Mouse (Mus musculus): Measurements from ENCODE around the gene Myrip. TPM values are rescaled to one million over a fixed set of nuclear protein-coding genes. Genes with fewer than 3 reads are reported as not detected.
"Not testable (repeated sequence)": the region's sequence is repeated elsewhere in the genome, so short reads cannot be mapped to it uniquely, and the experiment has no call there.

The Myrip gene
- 0.89 and 1.3 TPM in 2 replicates for polyA plus RNA-seq (2015; fragmentation: Nextera tagmentation; extraction: Ambion mirVana)

GRCm38 (mm10) chr9:120301213-120301612 lies at the start of gene Myrip:
TSS of gene Myrip (plus strand) at chr9:120301513.
- H3K4me3 ChIP-seq (replicated peaks); H3K9me3 ChIP-seq; H3K4me2 ChIP-seq (replicated peaks); ATAC-seq; H3K36me3 ChIP-seq; H3K9ac ChIP-seq; H3K27ac ChIP-seq: not testable (repeated sequence)
- 92% methylated on average over 1 of the region's 1 CpGs for WGBS
- Histone ChIP-seq H3K27me3 (replicated peaks) (peaks cover 35% of the 10 kb centered on the region), H3K4me1 (replicated peaks) (peaks cover 16% of the 10 kb centered on the region)

- H3K4me2 ChIP-seq (replicated peaks) = no peak overlapping the region
- H3K9ac ChIP-seq = no peak overlapping the region
- no peak overlapping the region for H3K27ac ChIP-seq
- no peak overlapping the region for H3K4me3 ChIP-seq (replicated peaks)
- no peaks in the 10 kb centered on the region for H3K36me3 ChIP-seq
- WGBS = 59% methylated on average over 8 of the region's 8 CpGs
- H3K27me3 ChIP-seq (replicated peaks) = no peaks in the 10 kb centered on the region
- no peaks in the 10 kb centered on the region for H3K4me1 ChIP-seq (replicated peaks)
- ATAC-seq = no peak
- no peaks in the 10 kb centered on the region for H3K9me3 ChIP-seq
Observed at GRCm38 (mm10) chr9:120259805-120260204, 41.5 kb upstream of the Myrip start.

- Histone ChIP-seq H3K36me3 (no peaks in the 10 kb centered on the region), H3K27ac (no peak overlapping the region), H3K9ac (no peak overlapping the region), H3K27me3 (replicated peaks) (no peaks in the 10 kb centered on the region), H3K9me3 (no peaks in the 10 kb centered on the region), H3K4me2 (replicated peaks) (no peak overlapping the region), H3K4me1 (replicated peaks) (no peaks in the 10 kb centered on the region), H3K4me3 (replicated peaks) (no peak overlapping the region)
- ATAC-seq = no peak
- 52% methylated on average over 5 of the region's 5 CpGs for WGBS
Observed at GRCm38 (mm10) chr9:120263994-120264393, 37.3 kb upstream of the Myrip start.

- 62% methylated on average over 8 of the region's 8 CpGs for WGBS
- H3K4me2 ChIP-seq (replicated peaks) = no peak overlapping the region
- no peaks in the 10 kb centered on the region for H3K4me1 ChIP-seq (replicated peaks)
- no peaks in the 10 kb centered on the region for H3K9me3 ChIP-seq
- no peak overlapping the region for H3K9ac ChIP-seq
- no peak for ATAC-seq
- no peaks in the 10 kb centered on the region for H3K27me3 ChIP-seq (replicated peaks)
- no peaks in the 10 kb centered on the region for H3K36me3 ChIP-seq
- H3K4me3 ChIP-seq (replicated peaks) = no peak overlapping the region
- H3K27ac ChIP-seq = no peak overlapping the region
Observed at GRCm38 (mm10) chr9:120273083-120273482, 28.2 kb upstream of the Myrip start.

GRCm38 (mm10) chr9:120275226-120275625 lies 26.1 kb upstream of the Myrip start:
- Histone ChIP-seq H3K4me1 (replicated peaks) (no peaks in the 10 kb centered on the region), H3K4me3 (replicated peaks) (no peak overlapping the region), H3K27me3 (replicated peaks) (no peaks in the 10 kb centered on the region), H3K9me3 (no peaks in the 10 kb centered on the region), H3K27ac (no peak overlapping the region), H3K36me3 (no peaks in the 10 kb centered on the region), H3K9ac (no peak overlapping the region), H3K4me2 (replicated peaks) (no peak overlapping the region)
- ATAC-seq = no peak
- 75% methylated on average over 7 of the region's 7 CpGs for WGBS

GRCm38 (mm10) chr9:120281147-120281546 lies 20.2 kb upstream of the Myrip start:
- ATAC-seq = no peak
- Histone ChIP-seq H3K4me2 (replicated peaks) (no peak overlapping the region), H3K27ac (no peak overlapping the region), H3K4me1 (replicated peaks) (no peaks in the 10 kb centered on the region), H3K9ac (no peak overlapping the region), H3K27me3 (replicated peaks) (no peaks in the 10 kb centered on the region), H3K4me3 (replicated peaks) (no peak overlapping the region), H3K9me3 (no peaks in the 10 kb centered on the region), H3K36me3 (no peaks in the 10 kb centered on the region)
- WGBS = 84% methylated on average over 12 of the region's 12 CpGs

GRCm38 (mm10) chr9:120282461-120283047 lies 18.8 kb upstream of the Myrip start:
- ATAC-seq = no peak
- H3K9ac ChIP-seq = no peak overlapping the region
- no peaks in the 10 kb centered on the region for H3K9me3 ChIP-seq
- H3K4me1 ChIP-seq (replicated peaks) = no peaks in the 10 kb centered on the region
- H3K27me3 ChIP-seq (replicated peaks) = no peaks in the 10 kb centered on the region
- H3K27ac ChIP-seq = no peak overlapping the region
- H3K36me3 ChIP-seq = no peaks in the 10 kb centered on the region
- WGBS = 57% methylated on average over 9 of the region's 9 CpGs
- H3K4me3 ChIP-seq (replicated peaks) = no peak overlapping the region
- H3K4me2 ChIP-seq (replicated peaks) = no peak overlapping the region

GRCm38 (mm10) chr9:120283556-120283955 lies 17.8 kb upstream of the Myrip start:
- Histone ChIP-seq H3K36me3 (no peaks in the 10 kb centered on the region), H3K4me3 (replicated peaks) (no peak overlapping the region), H3K9me3 (no peaks in the 10 kb centered on the region), H3K4me1 (replicated peaks) (no peaks in the 10 kb centered on the region), H3K9ac (no peak overlapping the region), H3K27ac (no peak overlapping the region), H3K27me3 (replicated peaks) (no peaks in the 10 kb centered on the region), H3K4me2 (replicated peaks) (no peak overlapping the region)
- no peak for ATAC-seq
- WGBS = 88% methylated on average over 12 of the region's 12 CpGs

- H3K27me3 ChIP-seq (replicated peaks) = no peaks in the 10 kb centered on the region
- H3K4me3 ChIP-seq (replicated peaks) = no peak overlapping the region
- H3K36me3 ChIP-seq = no peaks in the 10 kb centered on the region
- no peak overlapping the region for H3K4me2 ChIP-seq (replicated peaks)
- H3K9me3 ChIP-seq = no peaks in the 10 kb centered on the region
- ATAC-seq = no peak
- no peaks in the 10 kb centered on the region for H3K4me1 ChIP-seq (replicated peaks)
- H3K27ac ChIP-seq = no peak overlapping the region
- H3K9ac ChIP-seq = no peak overlapping the region
- 69% methylated on average over 3 of the region's 3 CpGs for WGBS
Observed at GRCm38 (mm10) chr9:120288011-120288410, 13.3 kb upstream of the Myrip start.

GRCm38 (mm10) chr9:120290375-120290774 lies 10.9 kb upstream of the Myrip start:
- Histone ChIP-seq H3K27ac (no peak overlapping the region), H3K27me3 (replicated peaks) (no peaks in the 10 kb centered on the region), H3K4me2 (replicated peaks) (no peak overlapping the region), H3K4me1 (replicated peaks) (no peaks in the 10 kb centered on the region), H3K4me3 (replicated peaks) (no peak overlapping the region), H3K9me3 (no peaks in the 10 kb centered on the region), H3K9ac (no peak overlapping the region), H3K36me3 (no peaks in the 10 kb centered on the region)
- no peak for ATAC-seq
- 95% methylated on average over 2 of the region's 2 CpGs for WGBS

GRCm38 (mm10) chr9:120292488-120292887 lies 8.8 kb upstream of the Myrip start:
- no peak overlapping the region for H3K4me2 ChIP-seq (replicated peaks)
- ATAC-seq = no peak
- no peaks in the 10 kb centered on the region for H3K4me1 ChIP-seq (replicated peaks)
- no peak overlapping the region for H3K9ac ChIP-seq
- no peak overlapping the region for H3K27ac ChIP-seq
- no peaks in the 10 kb centered on the region for H3K36me3 ChIP-seq
- 67% methylated on average over 5 of the region's 5 CpGs for WGBS
- H3K4me3 ChIP-seq (replicated peaks) = no peak overlapping the region
- no peaks in the 10 kb centered on the region for H3K27me3 ChIP-seq (replicated peaks)
- H3K9me3 ChIP-seq = no peaks in the 10 kb centered on the region

- WGBS = 84% methylated on average over 5 of the region's 5 CpGs
- ATAC-seq = no peak
- no peak overlapping the region for H3K27ac ChIP-seq
- no peak overlapping the region for H3K4me3 ChIP-seq (replicated peaks)
- no peak overlapping the region for H3K9ac ChIP-seq
- no peaks in the 10 kb centered on the region for H3K36me3 ChIP-seq
- no peaks in the 10 kb centered on the region for H3K27me3 ChIP-seq (replicated peaks)
- H3K4me1 ChIP-seq (replicated peaks) = no peaks in the 10 kb centered on the region
- H3K9me3 ChIP-seq = no peaks in the 10 kb centered on the region
- no peak overlapping the region for H3K4me2 ChIP-seq (replicated peaks)
Observed at GRCm38 (mm10) chr9:120295527-120295926, 5.8 kb upstream of the Myrip start.

GRCm38 (mm10) chr9:120296938-120297337 lies 4.4 kb upstream of the Myrip start:
- Histone ChIP-seq H3K4me2 (replicated peaks) (no peak overlapping the region), H3K9me3 (no peaks in the 10 kb centered on the region), H3K27me3 (replicated peaks) (no peaks in the 10 kb centered on the region), H3K36me3 (no peaks in the 10 kb centered on the region), H3K9ac (no peak overlapping the region), H3K4me3 (replicated peaks) (no peak overlapping the region), H3K4me1 (replicated peaks) (no peaks in the 10 kb centered on the region), H3K27ac (no peak overlapping the region)
- whole genome bisulfite sequencing = 86% methylated on average over 1 of the region's 1 CpGs
- no peak for ATAC-seq
